Mouse (Mus musculus) bone marrow macrophage, adult 2 months (primary cell): Measurements from ENCODE around the gene Gemin2.

ENCODE experiments used
- CTCF ChIP-seq: IDR thresholded peaks from 2 replicates; pipeline ENCODE4 v1.5.1; 2012; ENCODE audit warnings: low read depth, mild to moderate bottlenecking, low read length, moderate library complexity
- POLR2A ChIP-seq: IDR thresholded peaks from 2 replicates; pipeline ENCODE4 v1.6.1; 2012; ENCODE audit warnings: mild to moderate bottlenecking, low read depth, low read length, borderline replicate concordance

DNA sequence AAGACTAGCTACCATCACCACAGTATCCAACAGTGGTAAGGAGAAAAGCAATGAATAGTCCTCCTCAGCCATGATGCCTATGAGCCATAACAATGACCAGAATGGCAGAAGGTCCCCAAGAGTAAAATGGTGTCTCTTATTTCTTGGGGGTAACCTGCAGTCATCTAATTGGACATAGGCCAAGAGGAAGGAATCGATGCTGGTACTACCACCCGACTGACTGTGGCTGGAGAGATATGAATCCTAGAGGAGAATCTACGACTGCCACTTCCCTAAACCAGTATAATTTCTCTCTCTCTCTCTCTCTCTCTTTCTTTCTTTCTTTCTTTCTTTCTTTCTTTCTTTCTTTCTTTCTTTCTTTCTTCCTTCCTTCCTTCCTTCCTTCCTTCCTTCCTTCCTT, 39.3 kb downstream of the Gemin2 start:
- TF ChIP-seq CTCF (no peak), POLR2A (no peak)
